Mouse (Mus musculus) limb, embryonic 11.5 days (tissue): Measurements from ENCODE around the gene Gpr137. TPM values are rescaled to one million over a fixed set of nuclear protein-coding genes. Genes with fewer than 3 reads are reported as not detected.
A peak's percentile ranks its signal among the peaks of the same experiment; 100 is the strongest.

Source experiments
- ATAC-seq: fragments of 200-750 bp; cut with Nextera tagmentation; 2 replicates; pipeline ENCODE4 v1.8.0; 2017; ENCODE audit warnings: low read depth; ENCODE audit not compliant: insufficient number of reproducible peaks, low FRiP score, low TSS enrichment
- DNase-seq: peaks from one replicate; pipeline ENCODE4 v3.0.0-alpha.2; 2015; ENCODE audit warnings: low spot score
- H3K27ac ChIP-seq: fragments of 300-500 bp; sonication (generic); replicated peaks from 2 replicates; pipeline ENCODE4 v1.5.1; 2014; ENCODE audit warnings: low read depth, mild to moderate bottlenecking, low read length
- H3K27me3 ChIP-seq: fragments of 300-500 bp; sonication (generic); 2 replicates; pipeline ENCODE4 v1.6.1; 2014; ENCODE audit warnings: mild to moderate bottlenecking, low read length, mixed read lengths; ENCODE audit not compliant: control insufficient read depth, insufficient read depth
- H3K36me3 ChIP-seq: fragments of 300-500 bp; sonication (generic); 2 replicates; pipeline ENCODE4 v1.6.1; 2014; ENCODE audit warnings: mild to moderate bottlenecking, low read length, moderate library complexity, mixed read lengths; ENCODE audit not compliant: control insufficient read depth, insufficient read depth
- H3K4me1 ChIP-seq: fragments of 300-500 bp; sonication (generic); 2 replicates; pipeline ENCODE4 v1.6.1; 2014; ENCODE audit warnings: low read length, mixed read lengths; ENCODE audit not compliant: control insufficient read depth, insufficient read depth
- H3K4me2 ChIP-seq: fragments of 300-500 bp; sonication (generic); 2 replicates; pipeline ENCODE4 v1.6.1; 2014; ENCODE audit warnings: low read depth, mild to moderate bottlenecking, moderate library complexity; ENCODE audit not compliant: severe bottlenecking
- H3K4me3 ChIP-seq: fragments of 300-500 bp; sonication (generic); 2 replicates; pipeline ENCODE4 v1.5.1; 2014; ENCODE audit warnings: low read depth, low read length
- H3K9ac ChIP-seq: fragments of 300-500 bp; sonication (generic); 2 replicates; pipeline ENCODE4 v1.6.1; 2014; ENCODE audit warnings: mild to moderate bottlenecking, low read length
- H3K9me3 ChIP-seq: fragments of 300-500 bp; sonication (generic); 2 replicates; pipeline ENCODE4 v1.6.1; 2016; ENCODE audit warnings: low read length; ENCODE audit not compliant: control insufficient read depth
- WGBS: fragments of 180-500 bp; shearing (Covaris S2); extraction: QIAGEN DNeasy Blood & Tissue Kit; methylation state at CpG from one replicate; pipeline ENCODE4 v1.1.7; 2014; 5-methylcytosine and 5-hydroxymethylcytosine counted together
- polyA plus RNA-seq: library from polyadenylated mRNA; unstranded; fragments of >200 nt; fragmentation: Nextera tagmentation; extraction: Ambion mirVana; gene quantifications from 2 replicates; pipeline ENCODE4 v1.2.1, GENCODE M21; 2014

The Gpr137 gene
- polyA plus RNA-seq, 1 experiment from 2014 or later: 19.1 TPM

- Histone ChIP-seq H3K27me3 (no peaks in the 10 kb centered on the region), H3K27ac (peak overlapping the region; percentile 90), H3K36me3 (peaks cover 5% of the 10 kb centered on the region; the same call in 1 of the 2 replicates), H3K4me1 (peaks cover 9% of the 10 kb centered on the region; the same call in 1 of the 2 replicates), H3K9ac (peak overlapping the region; percentile 84), H3K4me2 (peak overlapping the region; percentile 79), H3K9me3 (no peaks in the 10 kb centered on the region), H3K4me3 (peak overlapping the region; percentile 63)
- WGBS: under 1% methylated on average over 35 of the region's 35 CpGs
- peak; percentile 75 for ATAC-seq
- peak; percentile 89 for DNase-seq
Observed at GRCm38 (mm10) chr19:6951381-6951968, 9.2 kb upstream of the Gpr137 start.

GRCm38 (mm10) chr19:6950613-6951153 lies 8.4 kb upstream of the Gpr137 start:
- WGBS: under 1% methylated on average over 28 of the region's 28 CpGs
- H3K27ac ChIP-seq: peak overlapping the region; percentile 90
- H3K9me3 ChIP-seq: no peaks in the 10 kb centered on the region
- H3K4me1 ChIP-seq: peaks cover 9% of the 10 kb centered on the region; the same call in 1 of the 2 replicates
- H3K4me3 ChIP-seq: peak overlapping the region; percentile 63
- ATAC-seq (peak; percentile 15; the same call in 1 of the 2 replicates), DNase-seq (peak; percentile 75)
- peaks cover 5% of the 10 kb centered on the region; the same call in 1 of the 2 replicates for H3K36me3 ChIP-seq
- H3K27me3 ChIP-seq: no peaks in the 10 kb centered on the region
- H3K9ac ChIP-seq: peak overlapping the region; percentile 84
- H3K4me2 ChIP-seq: peak overlapping the region; percentile 79

GRCm38 (mm10) chr19:6949951-6950350 lies 7.7 kb upstream of the Gpr137 start:
- peaks cover 3% of the 10 kb centered on the region; the same call in 1 of the 2 replicates for H3K36me3 ChIP-seq
- DNase-seq (no peak), ATAC-seq (no peak)
- 74% methylated on average over 5 of the region's 5 CpGs for WGBS
- H3K27me3 ChIP-seq: no peaks in the 10 kb centered on the region
- H3K9me3 ChIP-seq: no peaks in the 10 kb centered on the region
- no peak overlapping the region for H3K9ac ChIP-seq
- peak overlapping the region; percentile 79 for H3K4me2 ChIP-seq
- H3K4me3 ChIP-seq: 0 out of 2 replicates have a peak overlapping the region, but pooled peaks have one; percentile 63
- no peak overlapping the region for H3K27ac ChIP-seq
- H3K4me1 ChIP-seq: peaks cover 9% of the 10 kb centered on the region; the same call in 1 of the 2 replicates

GRCm38 (mm10) chr19:6949532-6949931 lies 7.3 kb upstream of the Gpr137 start:
- ATAC-seq (no peak), DNase-seq (no peak)
- no peak overlapping the region for H3K4me2 ChIP-seq
- H3K9me3 ChIP-seq: no peaks in the 10 kb centered on the region
- H3K27ac ChIP-seq: no peak overlapping the region
- H3K9ac ChIP-seq: no peak overlapping the region
- H3K4me3 ChIP-seq: no peak overlapping the region
- H3K27me3 ChIP-seq: no peaks in the 10 kb centered on the region
- H3K4me1 ChIP-seq: peaks cover 9% of the 10 kb centered on the region; the same call in 1 of the 2 replicates
- H3K36me3 ChIP-seq: no peaks in the 10 kb centered on the region
- 94% methylated on average over 5 of the region's 5 CpGs for WGBS

GRCm38 (mm10) chr19:6948186-6948585 lies 5.9 kb upstream of the Gpr137 start:
- H3K27me3 ChIP-seq: no peaks in the 10 kb centered on the region
- WGBS: 88% methylated on average over 4 of the region's 4 CpGs
- DNase-seq: no peak

GRCm38 (mm10) chr19:6947742-6948141 lies 5.5 kb upstream of the Gpr137 start:
- WGBS: 63% methylated on average over 4 of the region's 4 CpGs
- no peaks in the 10 kb centered on the region for H3K36me3 ChIP-seq
- peaks cover 12% of the 10 kb centered on the region for H3K4me1 ChIP-seq
- no peak overlapping the region for H3K4me3 ChIP-seq
- H3K27ac ChIP-seq: no peak overlapping the region
- H3K9me3 ChIP-seq: no peaks in the 10 kb centered on the region
- no peak for ATAC-seq
- no peak overlapping the region for H3K9ac ChIP-seq
- H3K4me2 ChIP-seq: no peak overlapping the region
- DNase-seq: no peak
- H3K27me3 ChIP-seq: no peaks in the 10 kb centered on the region

More at GRCm38 (mm10) chr19:6948186-6948585, 5.9 kb upstream of the Gpr137 start:
- H3K9me3 ChIP-seq: no peaks in the 10 kb centered on the region
- no peak overlapping the region for H3K4me3 ChIP-seq
- H3K9ac ChIP-seq: no peak overlapping the region
- H3K4me2 ChIP-seq: no peak overlapping the region
- no peaks in the 10 kb centered on the region for H3K36me3 ChIP-seq
- ATAC-seq: no peak
- peaks cover 9% of the 10 kb centered on the region; the same call in 1 of the 2 replicates for H3K4me1 ChIP-seq
- no peak overlapping the region for H3K27ac ChIP-seq

- Histone ChIP-seq H3K9me3 (no peaks in the 10 kb centered on the region), H3K9ac (no peak overlapping the region), H3K4me2 (no peak overlapping the region), H3K4me3 (no peak overlapping the region), H3K27ac (no peak overlapping the region), H3K4me1 (peaks cover 13% of the 10 kb centered on the region), H3K36me3 (no peaks in the 10 kb centered on the region), H3K27me3 (no peaks in the 10 kb centered on the region)
- ATAC-seq (no peak), DNase-seq (no peak)
- 88% methylated on average over 6 of the region's 6 CpGs for WGBS
Observed at GRCm38 (mm10) chr19:6943709-6944108, 1.4 kb upstream of the Gpr137 start.

- DNase-seq: no peak
- H3K4me2 ChIP-seq: peak overlapping the region; percentile 88
- no peaks in the 10 kb centered on the region for H3K9me3 ChIP-seq
- H3K36me3 ChIP-seq: no peaks in the 10 kb centered on the region
- no peak overlapping the region for H3K27ac ChIP-seq
- peak overlapping the region; percentile 24; the same call in 1 of the 2 replicates for H3K9ac ChIP-seq
- H3K4me3 ChIP-seq: peak overlapping the region; percentile 69
- WGBS: 33% methylated on average over 5 of the region's 5 CpGs
- ATAC-seq: no peak
- peaks cover 13% of the 10 kb centered on the region for H3K4me1 ChIP-seq
- no peaks in the 10 kb centered on the region for H3K27me3 ChIP-seq
Observed at GRCm38 (mm10) chr19:6942764-6943163, 484 bp upstream of the Gpr137 start.
